Mouse (Mus musculus): ENCODE measurements around the gene Gm11027. TPM values are rescaled to one million over a fixed set of nuclear protein-coding genes. Genes with fewer than 3 reads are reported as not detected.

The Gm11027 gene
- polyA plus RNA-seq, 1 experiment = not detected

- Histone ChIP-seq H3K36me3 (ENCODE audit: control insufficient read depth, insufficient read depth, low read length) (no peaks in the 10 kb centered on the region; the same call in 1 of the 2 replicates), H3K27me3 (ENCODE audit: control insufficient read depth, insufficient read depth, low read length) (no peaks in the 10 kb centered on the region), H3K4me1 (ENCODE audit: control insufficient read depth, insufficient read depth, low read length) (no peaks in the 10 kb centered on the region; the same call in 1 of the 2 replicates), H3K27ac (ENCODE audit: control insufficient read depth, insufficient read depth, low read depth, low read length) (no peak overlapping the region), H3K4me3 (ENCODE audit: control insufficient read depth, low read depth, low read length) (no peak overlapping the region)
- no peak for TF ChIP-seq POLR2A (IDR thresholded peaks at IDR 0.05; ENCODE audit: control insufficient read depth, low read depth, low read length)
- no peak for TF ChIP-seq CTCF (IDR thresholded peaks at IDR 0.05; ENCODE audit: control insufficient read depth, insufficient read depth, insufficient replicate concordance, low read depth, low read length)
Observed at GRCm38 (mm10) chr12:116313816-116314215, 38.6 kb downstream of the Gm11027 start.

GRCm38 (mm10) chr12:116315498-116315897 lies 40.3 kb downstream of the Gm11027 start:
- no peaks in the 10 kb centered on the region for H3K27me3 ChIP-seq (ENCODE audit: control insufficient read depth, insufficient read depth, low read length)
- no peak overlapping the region for H3K27ac ChIP-seq (ENCODE audit: control insufficient read depth, insufficient read depth, low read depth, low read length)
- no peaks in the 10 kb centered on the region; the same call in 1 of the 2 replicates for H3K36me3 ChIP-seq (ENCODE audit: control insufficient read depth, insufficient read depth, low read length)
- H3K4me3 ChIP-seq (ENCODE audit: control insufficient read depth, low read depth, low read length) = no peak overlapping the region
- TF ChIP-seq POLR2A (IDR thresholded peaks at IDR 0.05; ENCODE audit: control insufficient read depth, low read depth, low read length) = no peak
- no peak for TF ChIP-seq CTCF (IDR thresholded peaks at IDR 0.05; ENCODE audit: control insufficient read depth, insufficient read depth, insufficient replicate concordance, low read depth, low read length)
- H3K4me1 ChIP-seq (ENCODE audit: control insufficient read depth, insufficient read depth, low read length) = no peaks in the 10 kb centered on the region

- no peak for TF ChIP-seq CTCF (IDR thresholded peaks at IDR 0.05; ENCODE audit: control insufficient read depth, insufficient read depth, insufficient replicate concordance, low read depth, low read length)
- TF ChIP-seq POLR2A (IDR thresholded peaks at IDR 0.05; ENCODE audit: control insufficient read depth, low read depth, low read length) = no peak
- H3K4me3 ChIP-seq (ENCODE audit: control insufficient read depth, low read depth, low read length) = no peak overlapping the region
- no peak overlapping the region for H3K27ac ChIP-seq (ENCODE audit: control insufficient read depth, insufficient read depth, low read depth, low read length)
- H3K27me3 ChIP-seq (ENCODE audit: control insufficient read depth, insufficient read depth, low read length) = no peaks in the 10 kb centered on the region
- H3K4me1 ChIP-seq (ENCODE audit: control insufficient read depth, insufficient read depth, low read length) = no peaks in the 10 kb centered on the region
- H3K36me3 ChIP-seq (ENCODE audit: control insufficient read depth, insufficient read depth, low read length) = no peaks in the 10 kb centered on the region; the same call in none of the 2 replicates
Observed at GRCm38 (mm10) chr12:116317818-116318217, 42.6 kb downstream of the Gm11027 start.

Other genes with a start within 250 kb of the Gm11027 start
- 6.2 and 7.6 TPM in 2 replicates for gene Zfp386, start 227.7 kb upstream of the Gm11027 start, polyA plus RNA-seq (2012; rRNA removed)
- 0.23 and 0.28 TPM in 2 replicates for gene Vipr2, start 197.7 kb upstream of the Gm11027 start, polyA plus RNA-seq (2012; rRNA removed)
- gene Wdr60, start 12.4 kb upstream of the Gm11027 start, polyA plus RNA-seq (2012; rRNA removed) = 36.4 and 44.9 TPM in 2 replicates
- gene Esyt2, start 5.8 kb downstream of the Gm11027 start, polyA plus RNA-seq (2012; rRNA removed) = 5.4 and 5.9 TPM in 2 replicates
- 7.6 and 9.0 TPM in 2 replicates for gene Ncapg2, start 130.0 kb downstream of the Gm11027 start, polyA plus RNA-seq (2012; rRNA removed)
- 0.40 and 1.0 TPM in 2 replicates for gene Ptprn2, start 210.3 kb downstream of the Gm11027 start, polyA plus RNA-seq (2012; rRNA removed)